Mouse (Mus musculus) liver, embryonic 11.5 days (tissue): ENCODE measurements around the gene Mmp14. TPM values are rescaled to one million over a fixed set of nuclear protein-coding genes. Genes with fewer than 3 reads are reported as not detected.
A peak's percentile ranks its signal among the peaks of the same experiment; 100 is the strongest.

ENCODE experiments used
- ATAC-seq: fragments of 200-750 bp; cut with Nextera tagmentation; replicated peaks from 2 replicates; pipeline ENCODE4 v1.8.0; 2017; ENCODE audit warnings: moderate number of reproducible peaks, mild to moderate bottlenecking, moderate TSS enrichment, moderate library complexity; ENCODE audit not compliant: low FRiP score
- DNase-seq: peaks from one replicate; pipeline ENCODE4 v3.0.0-alpha.2; 2017; ENCODE audit warnings: low spot score
- H3K27ac ChIP-seq: fragments of 300-500 bp; sonication (generic); 2 replicates; pipeline ENCODE4 v1.5.1; 2014; ENCODE audit warnings: mild to moderate bottlenecking, low read depth, low read length, control low read depth
- H3K27me3 ChIP-seq: fragments of 300-500 bp; sonication (generic); replicated peaks from 2 replicates; pipeline ENCODE4 v1.6.1; 2014; ENCODE audit warnings: low read length, mixed read lengths; ENCODE audit not compliant: control insufficient read depth, insufficient read depth
- H3K36me3 ChIP-seq: fragments of 300-500 bp; sonication (generic); 2 replicates; pipeline ENCODE4 v1.6.1; 2014; ENCODE audit warnings: mild to moderate bottlenecking, low read length, moderate library complexity, mixed read lengths; ENCODE audit not compliant: control insufficient read depth, insufficient read depth
- H3K4me1 ChIP-seq: fragments of 300-500 bp; sonication (generic); replicated peaks from 2 replicates; pipeline ENCODE4 v1.6.1; 2014; ENCODE audit warnings: low read length, mixed read lengths; ENCODE audit not compliant: control insufficient read depth, insufficient read depth
- H3K4me2 ChIP-seq: fragments of 300-500 bp; sonication (generic); 2 replicates; pipeline ENCODE4 v1.6.1; 2014; ENCODE audit warnings: mild to moderate bottlenecking, control low read depth, moderate library complexity
- H3K4me3 ChIP-seq: fragments of 300-500 bp; sonication (generic); 2 replicates; pipeline ENCODE4 v1.5.1; 2014; ENCODE audit warnings: low read depth, low read length, control low read depth
- H3K9ac ChIP-seq: fragments of 300-500 bp; sonication (generic); 2 replicates; pipeline ENCODE4 v1.6.1; 2014; ENCODE audit warnings: low read depth, low read length, control low read depth
- H3K9me3 ChIP-seq: fragments of 300-500 bp; sonication (generic); 2 replicates; pipeline ENCODE4 v1.6.1; 2016; ENCODE audit warnings: low read length, inconsistent platforms, mixed read lengths; ENCODE audit not compliant: control insufficient read depth
- WGBS: fragments of 180-500 bp; shearing (Covaris S2); extraction: QIAGEN DNeasy Blood & Tissue Kit; methylation state at CpG from one replicate; pipeline ENCODE4 v1.1.7; 2014; 5-methylcytosine and 5-hydroxymethylcytosine counted together
- polyA plus RNA-seq: library from polyadenylated mRNA; unstranded; fragments of >200 nt; fragmentation: Nextera tagmentation; extraction: Ambion mirVana; gene quantifications from 2 replicates; pipeline ENCODE4 v1.2.1, GENCODE M21; 2014

Gene Mmp14
- polyA plus RNA-seq, 1 experiment from 2014 or later: 57.6 TPM

DNA sequence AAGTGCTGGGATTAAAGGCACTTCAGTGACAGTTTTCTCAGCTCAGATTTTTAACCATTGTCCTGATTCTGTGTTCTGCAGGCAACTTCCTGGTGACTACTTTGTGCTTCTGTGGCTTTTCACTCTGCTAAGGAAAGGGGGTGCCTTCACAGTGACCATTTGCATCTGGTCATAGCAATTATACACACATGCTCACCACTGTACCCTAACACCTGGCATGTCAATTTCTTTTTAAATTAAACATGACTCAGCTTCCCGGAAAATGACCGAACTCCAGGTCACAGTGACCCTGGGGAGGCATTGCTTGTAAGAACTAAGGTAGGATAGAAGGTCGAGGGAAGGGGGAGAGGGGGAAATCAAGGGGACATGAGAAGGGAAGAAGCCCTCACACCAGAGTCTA is 37.6 kb upstream of the Mmp14 start:
- H3K4me2 ChIP-seq: no peak overlapping the region
- H3K27ac ChIP-seq: no peak overlapping the region
- no peaks in the 10 kb centered on the region for H3K4me1 ChIP-seq
- DNase-seq: no peak
- no peak for ATAC-seq
- no peaks in the 10 kb centered on the region for H3K36me3 ChIP-seq
- no peak overlapping the region for H3K9ac ChIP-seq
- H3K4me3 ChIP-seq: no peak overlapping the region
- H3K9me3 ChIP-seq: no peaks in the 10 kb centered on the region
- WGBS: 66% methylated on average over 3 of the region's 3 CpGs
- H3K27me3 ChIP-seq: no peaks in the 10 kb centered on the region

- Histone ChIP-seq H3K9me3 (no peaks in the 10 kb centered on the region), H3K27ac (no peak overlapping the region), H3K4me3 (no peak overlapping the region), H3K9ac (no peak overlapping the region), H3K27me3 (no peaks in the 10 kb centered on the region), H3K4me1 (no peaks in the 10 kb centered on the region), H3K36me3 (no peaks in the 10 kb centered on the region), H3K4me2 (no peak overlapping the region)
- DNase-seq: no peak
- no peak for ATAC-seq
Observed at GRCm38 (mm10) chr14:54394309-54394708, 37.1 kb upstream of the Mmp14 start.

DNA sequence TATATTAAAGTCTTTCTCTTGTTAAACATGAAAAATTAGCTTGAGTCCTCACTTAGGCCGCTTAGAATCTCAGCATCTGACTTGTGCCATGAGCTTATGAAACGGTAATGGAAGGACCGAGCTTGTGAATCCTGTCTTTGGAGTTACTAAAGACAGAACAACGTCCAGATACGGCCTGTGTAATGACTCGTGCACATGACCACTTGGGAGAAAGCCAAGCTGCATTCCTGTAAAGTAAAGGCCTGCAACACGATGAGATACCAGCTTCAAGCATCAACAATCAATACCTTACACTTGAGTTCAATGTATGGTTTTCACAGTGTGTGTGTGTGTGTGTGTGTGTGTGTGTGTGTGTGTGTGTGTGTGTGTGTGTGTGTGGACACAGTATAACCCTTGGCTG is 34.7 kb upstream of the Mmp14 start:
- DNase-seq (no peak), ATAC-seq (no peak)
- Histone ChIP-seq H3K9me3 (no peaks in the 10 kb centered on the region), H3K27ac (no peak overlapping the region), H3K9ac (no peak overlapping the region), H3K4me3 (no peak overlapping the region), H3K4me2 (no peak overlapping the region), H3K27me3 (no peaks in the 10 kb centered on the region), H3K36me3 (no peaks in the 10 kb centered on the region), H3K4me1 (no peaks in the 10 kb centered on the region)
- WGBS: 82% methylated on average over 7 of the region's 7 CpGs

- Histone ChIP-seq H3K4me3 (no peak overlapping the region), H3K4me1 (no peaks in the 10 kb centered on the region), H3K9ac (no peak overlapping the region), H3K27ac (no peak overlapping the region), H3K36me3 (no peaks in the 10 kb centered on the region), H3K27me3 (no peaks in the 10 kb centered on the region), H3K9me3 (no peaks in the 10 kb centered on the region), H3K4me2 (no peak overlapping the region)
- DNase-seq (no peak), ATAC-seq (no peak)
- WGBS: 70% methylated on average over 7 of the region's 7 CpGs
Observed at GRCm38 (mm10) chr14:54397872-54398527, 33.4 kb upstream of the Mmp14 start.

DNA sequence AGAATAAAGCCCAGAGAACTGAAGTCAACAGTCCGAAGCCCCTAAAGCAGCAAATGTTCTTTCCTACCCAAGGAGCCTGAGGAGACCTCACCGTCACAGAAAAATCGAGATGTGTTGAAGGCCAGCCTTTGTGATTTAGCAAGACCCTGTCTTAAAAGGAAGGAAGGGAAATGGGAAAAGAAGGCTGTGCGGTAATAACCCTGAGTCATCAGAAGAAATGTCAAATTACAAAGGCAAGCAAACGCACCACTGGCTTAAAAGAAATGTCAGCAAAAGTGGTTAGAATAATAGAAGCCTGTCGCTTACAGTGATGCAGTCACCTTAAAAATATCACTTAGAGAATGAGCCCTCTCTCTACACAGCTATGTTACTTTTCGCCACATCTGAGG is 32.9 kb upstream of the Mmp14 start:
- 71% methylated on average over 7 of the region's 7 CpGs for WGBS

DNA sequence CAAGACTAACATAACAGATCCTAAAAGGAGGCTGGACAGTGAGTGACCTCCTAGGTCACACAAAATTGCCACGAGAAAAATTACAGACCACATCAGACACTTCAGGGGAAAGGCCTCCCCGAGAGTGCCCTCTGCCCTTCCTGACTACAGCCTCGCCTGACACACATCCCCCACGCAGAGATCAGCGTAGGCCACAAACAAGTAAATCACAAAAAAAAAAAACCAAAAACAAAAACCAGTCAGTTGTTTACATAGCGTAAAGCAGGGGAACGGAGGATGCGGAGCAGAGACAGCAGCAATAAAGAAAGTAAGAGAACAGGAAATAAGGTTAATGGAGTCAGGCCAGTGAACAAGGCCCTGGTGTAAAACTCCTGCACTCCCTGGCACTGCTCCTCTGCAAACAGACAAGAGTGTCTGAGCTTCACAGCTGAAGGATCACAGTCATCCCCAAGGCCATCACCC is 32.5 kb upstream of the Mmp14 start:
- Histone ChIP-seq H3K36me3 (no peaks in the 10 kb centered on the region), H3K9ac (no peak overlapping the region), H3K9me3 (no peaks in the 10 kb centered on the region), H3K4me3 (no peak overlapping the region), H3K27ac (no peak overlapping the region), H3K4me2 (no peak overlapping the region), H3K4me1 (no peaks in the 10 kb centered on the region), H3K27me3 (no peaks in the 10 kb centered on the region)
- ATAC-seq (no peak), DNase-seq (no peak)
- 50% methylated on average over 8 of the region's 8 CpGs for WGBS

More for the DNA sequence above, 32.9 kb upstream of the Mmp14 start:
- Histone ChIP-seq H3K9ac (no peak overlapping the region), H3K27ac (no peak overlapping the region), H3K27me3 (no peaks in the 10 kb centered on the region), H3K36me3 (no peaks in the 10 kb centered on the region), H3K4me2 (no peak overlapping the region), H3K4me3 (no peak overlapping the region), H3K4me1 (no peaks in the 10 kb centered on the region), H3K9me3 (no peaks in the 10 kb centered on the region)
- no peak for ATAC-seq
- no peak for DNase-seq

DNA sequence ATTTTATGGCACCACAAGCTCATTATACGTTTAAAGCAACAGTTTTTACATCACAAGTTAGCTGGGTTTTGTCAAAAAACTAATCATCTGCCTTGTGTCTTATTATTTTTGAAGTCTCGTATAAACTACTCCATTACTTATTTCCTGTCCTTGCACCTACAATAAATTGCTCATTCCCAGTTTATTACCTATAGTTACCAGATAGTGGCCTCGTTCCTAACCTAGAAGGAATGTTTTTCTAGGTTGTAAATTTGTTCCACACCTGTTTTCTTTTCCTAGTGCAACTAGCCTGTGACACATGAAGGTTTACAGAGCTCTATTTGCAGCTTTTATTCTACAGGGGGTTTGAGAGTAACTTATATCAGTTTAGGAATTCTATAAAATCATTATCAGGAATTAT is 29.7 kb upstream of the Mmp14 start:
- Histone ChIP-seq H3K4me1 (no peaks in the 10 kb centered on the region; the same call in 1 of the 2 replicates), H3K27me3 (no peaks in the 10 kb centered on the region), H3K4me2 (no peak overlapping the region), H3K4me3 (no peak overlapping the region), H3K9ac (no peak overlapping the region), H3K9me3 (no peaks in the 10 kb centered on the region), H3K27ac (no peak overlapping the region), H3K36me3 (no peaks in the 10 kb centered on the region)
- WGBS: 66% methylated on average over 3 of the region's 3 CpGs
- DNase-seq (no peak), ATAC-seq (no peak)

GRCm38 (mm10) chr14:54408336-54409056 is 22.9 kb upstream of the Mmp14 start:
- no peaks in the 10 kb centered on the region for H3K9me3 ChIP-seq
- H3K27me3 ChIP-seq: no peaks in the 10 kb centered on the region
- peak overlapping the region; percentile 54 for H3K4me2 ChIP-seq
- no peak overlapping the region for H3K9ac ChIP-seq
- WGBS: 84% methylated on average over 25 of the region's 25 CpGs
- DNase-seq (no peak), ATAC-seq (no peak)
- no peak overlapping the region for H3K4me3 ChIP-seq
- H3K36me3 ChIP-seq: no peaks in the 10 kb centered on the region
- peaks cover 11% of the 10 kb centered on the region for H3K4me1 ChIP-seq
- no peak overlapping the region for H3K27ac ChIP-seq
